Mouse (Mus musculus) frontal cortex, postnatal 36 days (tissue): ENCODE data around the gene Senp8.
"Not testable (repeated sequence)": the region's sequence is repeated elsewhere in the genome, so short reads cannot be mapped to it uniquely, and the experiment has no call there.

Source experiments
- DNase-seq, 2 experiments: peaks; one replicate each; pipeline ENCODE4 v3.0.0; 2022; ENCODE audit warnings: low spot score in 2 of 2

Senp8 gene

DNA sequence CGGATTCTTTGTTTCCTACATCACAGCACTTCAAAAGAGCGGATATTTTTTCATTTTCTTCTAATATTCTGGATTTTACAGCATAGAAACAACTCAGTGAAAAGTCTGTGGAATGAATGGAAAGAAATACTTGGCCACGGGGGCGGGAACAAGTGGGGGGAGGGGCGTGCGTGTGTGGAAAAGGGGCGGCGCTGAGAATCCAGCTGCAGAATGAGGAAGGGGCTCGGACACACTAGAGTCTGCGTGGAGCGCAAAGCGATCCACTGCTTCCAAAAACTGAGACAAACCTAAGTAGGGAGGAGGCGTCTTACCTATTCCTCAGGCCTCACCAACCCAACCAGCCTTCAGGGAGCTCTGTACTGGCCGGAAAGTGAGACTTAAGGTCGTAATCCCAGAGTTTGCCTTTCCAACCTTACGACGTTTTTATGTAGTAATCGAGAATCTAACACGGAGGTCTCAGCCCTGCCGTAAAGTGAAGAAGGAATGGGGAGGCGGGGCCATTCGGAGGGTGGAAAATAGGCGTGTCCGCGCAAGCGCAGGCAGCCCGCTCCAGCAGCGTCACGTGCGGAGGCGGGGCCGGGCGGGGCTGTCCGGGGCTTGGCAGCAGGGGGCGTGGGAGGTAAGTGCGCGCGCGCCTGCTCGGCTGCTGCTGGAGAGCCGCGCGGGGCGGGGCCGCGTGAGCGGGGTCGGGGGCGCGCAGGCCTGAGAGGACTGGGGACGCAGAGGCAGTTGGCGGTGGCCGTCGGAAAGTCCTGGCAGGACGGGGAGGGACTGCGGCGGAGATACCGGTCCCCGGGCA, at the start of gene Senp8, which contains the start of gene Myo9a:
TSS of gene Senp8 (minus strand) at position 444 of the 799 bp plus-strand sequence.
TSS of gene Myo9a (plus strand) at position 630 of the 799 bp plus-strand sequence.
- DNase-seq: peak; percentile 99 to 100

DNA sequence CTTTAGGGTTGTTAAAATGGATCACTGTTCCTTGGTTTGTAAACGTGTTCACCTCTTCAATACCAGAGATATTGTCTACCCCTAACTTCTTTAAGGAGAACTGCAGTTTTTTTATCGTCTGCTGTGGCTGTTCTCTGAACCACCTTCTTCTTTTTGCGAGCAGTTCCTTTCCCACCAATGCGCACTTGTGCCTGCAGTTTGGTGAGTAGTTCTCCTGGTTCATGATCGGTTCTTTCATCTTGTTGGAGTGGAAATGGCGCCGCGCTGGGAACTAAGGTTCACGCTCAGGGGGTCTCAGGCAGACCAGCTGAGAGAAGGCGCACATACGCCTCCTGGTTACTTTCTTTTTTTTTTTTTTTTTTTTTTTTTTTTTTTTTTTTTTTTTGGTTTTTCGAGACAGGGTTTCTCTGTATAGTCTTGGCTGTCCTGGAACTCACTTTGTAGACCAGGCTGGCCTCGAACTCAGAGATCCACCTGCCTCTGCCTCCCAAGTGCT, 16.5 kb upstream of the Senp8 start:
- DNase-seq: not testable (repeated sequence)

DNA sequence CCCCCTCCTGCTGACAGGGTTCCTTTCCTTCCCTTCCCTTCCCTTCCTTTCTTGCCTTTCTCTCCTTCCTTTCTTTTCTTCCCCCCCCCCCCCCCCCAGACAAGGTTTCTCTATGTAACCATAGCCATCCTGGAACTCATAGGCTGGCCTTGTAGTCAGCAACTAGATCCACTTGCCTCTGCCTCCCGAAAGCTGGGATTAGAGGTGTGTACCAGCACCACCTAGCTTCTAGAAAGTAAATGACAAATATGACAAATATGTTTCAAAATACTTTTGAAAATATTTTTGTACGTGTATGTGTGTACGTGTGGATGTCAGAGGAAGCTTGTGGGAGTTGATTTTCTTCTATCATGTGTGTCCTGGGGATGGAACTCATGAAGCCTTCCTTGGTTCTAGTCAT, 10.0 kb upstream of the Senp8 start:
- DNase-seq: no peak

DNA sequence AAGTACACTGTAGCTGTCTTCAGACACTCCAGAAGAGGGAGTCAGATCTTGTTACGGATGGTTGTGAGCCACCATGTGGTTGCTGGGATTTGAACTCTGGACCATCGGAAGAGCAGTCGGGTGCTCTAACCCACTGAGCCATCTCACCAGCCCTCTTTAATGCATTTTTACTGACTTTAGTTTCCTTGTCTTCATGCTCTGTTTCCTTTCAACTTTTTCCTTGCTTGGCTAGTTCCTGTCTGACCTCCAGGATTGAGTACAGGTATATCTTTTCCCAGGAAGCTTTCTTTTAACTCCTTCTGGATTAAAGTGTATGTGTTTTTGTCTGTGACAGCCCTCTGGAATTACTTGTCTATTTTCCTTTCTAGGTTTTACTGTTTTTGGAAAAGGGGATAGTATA, 6.5 kb upstream of the Senp8 start:
- not testable (repeated sequence) for DNase-seq

DNA sequence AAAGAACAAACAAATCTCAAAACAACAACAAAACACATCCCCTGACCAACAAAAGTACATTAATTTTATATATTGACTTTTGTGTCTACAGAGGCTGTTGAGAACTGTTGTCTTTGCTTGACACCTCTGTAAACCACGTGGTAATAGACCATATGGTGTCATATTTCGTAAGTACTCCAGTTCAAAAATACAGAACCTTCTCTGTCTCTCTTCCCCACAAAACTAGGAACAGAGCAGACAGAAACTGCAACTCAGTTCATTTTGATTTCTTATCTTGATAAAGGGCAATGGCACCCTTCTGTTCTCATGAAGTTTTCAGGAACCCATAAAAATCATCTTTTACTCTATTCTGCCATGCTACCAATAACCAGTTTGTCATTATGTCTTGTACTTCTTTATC, 4.7 kb upstream of the Senp8 start:
- DNase-seq: no peak

DNA sequence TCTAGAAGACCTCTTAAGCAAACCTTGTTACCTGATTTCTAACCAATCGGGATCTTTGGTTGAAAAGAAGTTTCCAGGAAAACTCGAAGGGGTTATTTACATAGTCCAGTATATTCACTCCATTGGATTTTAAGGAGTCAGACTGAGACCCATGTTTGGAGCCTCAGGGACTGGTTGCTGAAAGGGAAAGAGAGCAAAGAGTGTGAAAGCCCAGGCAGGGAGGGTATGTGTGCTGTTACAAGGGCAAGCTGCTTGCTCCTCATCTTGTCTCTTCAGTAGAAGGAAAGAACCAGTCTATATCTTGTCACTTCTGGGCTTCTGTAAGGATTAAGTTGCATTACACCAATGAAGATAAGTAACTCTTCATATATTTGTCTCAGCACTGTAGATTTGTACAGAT, 1.5 kb upstream of the Senp8 start:
- peak in 1 of 2 experiments; percentile 14 for DNase-seq

DNA sequence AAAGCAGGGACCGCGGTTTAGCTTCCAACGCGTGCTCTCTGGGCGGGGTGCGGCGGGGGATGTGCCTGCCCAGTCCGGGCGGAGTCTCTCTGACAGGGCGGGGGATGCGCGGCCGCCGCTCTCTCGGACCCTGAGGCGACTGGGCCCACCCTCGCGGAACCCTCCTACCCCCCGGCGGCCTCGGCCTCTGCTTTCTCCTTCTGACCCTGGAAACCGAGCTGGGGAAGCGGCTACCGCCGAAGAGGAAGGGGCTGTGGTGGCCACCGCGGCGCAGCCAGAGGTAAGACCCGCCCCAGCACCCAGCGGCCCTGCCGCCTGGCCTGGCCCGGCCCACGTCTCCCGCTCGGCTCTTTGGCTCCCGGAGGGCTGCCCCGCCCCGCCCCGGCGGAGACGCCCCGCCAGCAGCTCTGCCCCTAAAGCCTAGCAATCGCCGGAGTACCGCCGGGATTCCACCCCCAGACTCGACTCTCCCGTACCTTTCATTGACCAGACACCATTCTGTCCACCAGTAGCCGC, 614 bp upstream of the Senp8 start:
- peak in 1 of 2 experiments; percentile 71 for DNase-seq

DNA sequence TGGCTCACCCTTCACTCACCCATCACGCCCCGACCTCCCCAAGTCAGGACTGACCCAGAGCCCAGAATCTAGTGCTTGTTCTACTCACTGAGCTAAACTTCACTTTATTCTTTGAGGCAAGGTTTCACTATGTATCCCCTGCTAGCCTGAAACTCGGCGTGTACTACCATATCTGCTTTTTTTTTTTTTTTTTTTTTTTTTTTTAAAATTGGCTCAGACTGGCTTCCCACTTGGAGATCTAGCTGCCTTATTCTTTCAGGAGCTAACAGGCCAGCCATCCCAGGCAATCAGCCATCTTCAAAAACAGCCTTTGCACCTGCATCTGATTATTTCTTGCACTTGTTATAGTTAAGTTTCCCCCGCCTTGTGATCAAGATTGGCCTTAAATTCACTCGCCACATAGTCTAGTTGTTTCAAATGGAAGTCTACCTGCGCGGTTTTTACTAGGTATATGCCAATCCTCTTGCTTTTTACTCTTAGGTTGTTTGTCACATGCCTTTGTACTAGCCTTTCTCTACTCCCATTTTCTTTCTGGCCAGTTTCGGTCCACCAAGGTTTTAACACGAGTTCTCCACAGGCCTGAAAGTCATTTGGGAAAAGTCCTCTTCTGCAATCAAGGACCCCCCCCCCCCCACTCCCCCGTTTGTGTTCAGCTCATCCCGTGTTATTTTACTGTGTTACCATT, 787 bp downstream of the Senp8 start:
- DNase-seq: no peak

DNA sequence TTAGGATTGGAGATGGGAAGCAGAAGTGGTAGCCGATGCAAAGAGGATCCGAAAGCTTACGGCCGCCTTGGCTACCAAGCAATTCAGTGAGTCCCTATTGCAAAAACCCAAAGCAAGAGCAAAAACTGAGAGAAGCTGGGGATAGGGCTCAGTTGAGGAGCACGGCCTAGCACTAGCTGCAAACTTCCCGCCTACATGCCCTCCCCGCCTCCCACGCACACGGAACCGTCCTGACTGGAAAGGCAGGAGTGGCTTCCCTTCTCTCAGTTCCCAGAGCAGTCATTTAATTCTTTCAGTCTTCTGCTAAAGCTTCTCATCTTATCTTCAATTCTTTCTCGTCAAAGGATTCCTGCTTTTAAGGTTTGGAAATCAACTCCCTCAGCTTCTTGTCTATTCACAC, 1.5 kb downstream of the Senp8 start:
- peak; percentile 17 to 39 for DNase-seq

DNA sequence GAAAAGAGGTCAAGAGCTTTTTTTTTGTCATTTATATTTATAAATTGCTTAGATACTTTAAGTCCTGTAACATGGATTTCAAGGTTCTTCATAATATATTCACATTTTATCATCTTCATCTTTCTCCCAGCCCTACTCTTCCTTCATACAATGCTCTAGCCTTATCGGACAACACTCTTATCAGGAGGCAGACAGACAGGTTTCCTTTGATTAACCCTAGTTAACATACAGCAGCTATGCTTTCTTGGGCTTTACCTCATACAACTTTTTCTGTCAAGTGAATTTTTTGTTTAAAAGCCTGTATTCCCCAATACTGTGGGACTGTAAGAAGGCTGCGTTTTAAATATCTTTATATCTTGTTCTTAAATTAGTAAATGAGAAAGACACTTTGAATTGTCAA, 2.1 kb downstream of the Senp8 start:
- DNase-seq: no peak

DNA sequence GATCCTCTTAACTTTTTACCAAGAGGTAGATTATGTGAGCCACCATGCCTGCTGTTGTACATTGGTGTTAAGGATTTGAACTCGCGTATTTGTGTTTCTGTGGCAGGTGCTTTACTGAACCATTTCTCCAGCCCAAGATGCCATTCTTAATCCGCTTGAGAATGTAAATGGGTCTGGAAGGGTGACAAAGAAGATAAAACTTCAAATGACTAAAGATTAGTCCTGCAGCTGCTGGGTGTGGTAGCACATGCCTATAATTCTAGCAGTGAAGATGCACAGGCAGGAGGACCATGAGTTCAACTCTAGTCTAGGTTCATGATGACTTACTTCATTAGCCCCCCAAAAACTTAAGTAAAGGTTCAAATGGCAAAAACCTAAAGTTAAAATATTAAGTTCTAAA, 6.6 kb downstream of the Senp8 start:
- DNase-seq: no peak

DNA sequence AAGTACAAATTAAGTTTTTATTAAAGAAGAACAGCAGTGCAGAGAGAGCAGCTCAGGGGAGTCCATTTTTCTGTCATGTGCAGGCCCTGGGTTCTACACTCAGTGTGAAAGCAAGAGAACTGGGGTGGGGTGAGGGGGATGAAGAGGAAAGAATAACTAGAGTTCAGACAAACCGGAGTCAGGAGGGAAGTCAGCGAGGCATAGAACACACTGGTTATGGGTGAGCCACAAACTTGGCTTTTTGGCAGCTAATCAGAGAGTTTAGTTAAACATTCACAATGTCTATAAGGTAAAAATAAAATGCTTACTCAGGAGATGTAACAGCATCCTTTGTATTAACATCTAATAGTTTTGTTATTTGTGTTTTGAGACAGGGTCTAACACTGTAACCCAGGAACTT, 9.9 kb downstream of the Senp8 start:
- no peak for DNase-seq

DNA sequence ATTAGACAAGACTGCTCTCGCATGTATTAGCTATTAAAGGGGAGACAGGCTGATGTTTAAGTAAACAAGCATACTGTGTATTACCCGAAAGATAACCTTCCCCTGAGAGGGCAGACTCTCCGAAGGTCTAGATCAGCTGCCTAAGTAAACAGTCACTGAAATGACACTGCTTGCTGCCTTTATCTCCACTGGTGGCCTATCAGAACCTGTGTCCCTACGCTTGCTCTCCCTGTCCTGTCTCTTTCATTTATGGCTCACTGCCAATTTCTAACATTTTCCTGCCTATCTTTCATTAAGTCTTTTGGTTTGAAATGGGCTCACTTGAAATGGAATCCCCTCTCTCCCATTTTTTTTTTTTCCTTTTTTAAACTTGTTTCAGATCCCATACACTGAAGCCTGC, 15.1 kb downstream of the Senp8 start:
- no peak for DNase-seq

DNA sequence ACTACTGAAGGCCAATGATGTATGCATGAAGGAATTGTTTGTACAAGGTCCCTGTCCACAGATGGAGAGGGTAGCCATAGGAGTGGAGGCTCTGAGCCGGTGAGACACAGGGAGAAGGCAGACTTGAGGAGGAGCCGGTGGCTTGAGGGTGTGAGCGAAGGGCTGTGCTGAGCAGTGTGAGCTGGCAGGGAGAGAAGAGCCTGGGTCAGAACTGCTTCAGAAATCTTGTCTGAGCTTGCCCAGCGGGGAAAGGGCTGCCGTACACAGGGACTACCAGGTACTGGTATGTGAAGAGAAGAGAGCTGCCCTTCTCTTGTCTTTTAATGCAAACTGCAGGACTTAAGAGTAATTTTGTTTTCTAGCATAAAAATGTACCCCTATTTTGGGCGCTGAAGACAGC, 17.4 kb downstream of the Senp8 start:
- DNase-seq: no peak

DNA sequence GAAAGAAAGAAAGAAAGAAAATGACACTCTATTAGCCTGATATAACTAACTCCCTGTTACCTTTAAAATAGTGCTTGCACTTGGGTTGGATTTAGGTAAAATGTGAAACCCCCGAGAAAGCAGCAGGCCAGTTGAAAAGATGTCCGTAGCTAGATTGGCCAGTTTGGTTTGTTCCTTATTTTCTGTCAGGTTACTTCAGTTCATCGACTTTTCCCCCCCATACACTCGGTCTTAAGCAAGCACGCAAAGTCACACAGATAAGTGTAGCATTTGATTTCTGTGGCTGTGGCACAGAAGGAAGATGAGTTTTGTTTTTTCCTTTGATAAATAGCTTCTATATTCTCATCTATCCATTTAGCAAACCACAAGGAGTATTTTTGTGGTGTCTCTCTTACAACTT, 19.4 kb downstream of the Senp8 start:
- DNase-seq: no peak

DNA sequence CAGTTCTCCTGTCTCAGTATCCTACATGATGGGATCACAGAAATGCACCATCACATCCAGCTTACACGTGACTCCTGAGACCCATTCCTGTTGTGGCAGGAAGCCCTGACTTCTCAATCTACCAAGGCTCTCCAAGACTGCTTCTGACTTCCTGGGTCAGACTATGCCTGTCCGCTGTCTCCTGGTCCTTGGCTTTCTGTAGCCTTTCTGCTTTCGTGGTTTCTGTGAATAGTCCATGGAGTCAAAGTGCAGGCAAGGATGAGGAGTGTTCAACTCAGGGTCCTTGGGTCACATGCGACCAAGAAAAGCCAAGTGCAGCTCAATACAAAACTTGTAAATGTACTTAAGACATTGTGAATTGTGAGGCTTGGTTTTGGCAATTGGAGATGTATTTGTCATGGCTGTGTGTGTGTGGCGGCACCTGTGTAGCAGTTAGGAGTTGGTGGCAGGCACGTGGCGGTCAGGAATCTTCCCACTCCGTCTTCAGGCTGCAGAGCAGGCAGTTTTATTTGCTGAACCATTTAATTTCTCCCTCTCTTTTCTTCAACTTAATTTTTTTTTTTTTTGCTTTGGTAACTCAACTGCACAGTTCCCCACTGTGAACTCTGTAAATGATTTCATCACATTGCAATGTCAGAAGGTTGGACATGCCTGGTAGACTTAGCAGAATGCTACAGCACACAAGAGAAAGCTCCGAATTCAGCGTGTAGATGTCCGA, 22.8 kb downstream of the Senp8 start:
- no peak for DNase-seq

DNA sequence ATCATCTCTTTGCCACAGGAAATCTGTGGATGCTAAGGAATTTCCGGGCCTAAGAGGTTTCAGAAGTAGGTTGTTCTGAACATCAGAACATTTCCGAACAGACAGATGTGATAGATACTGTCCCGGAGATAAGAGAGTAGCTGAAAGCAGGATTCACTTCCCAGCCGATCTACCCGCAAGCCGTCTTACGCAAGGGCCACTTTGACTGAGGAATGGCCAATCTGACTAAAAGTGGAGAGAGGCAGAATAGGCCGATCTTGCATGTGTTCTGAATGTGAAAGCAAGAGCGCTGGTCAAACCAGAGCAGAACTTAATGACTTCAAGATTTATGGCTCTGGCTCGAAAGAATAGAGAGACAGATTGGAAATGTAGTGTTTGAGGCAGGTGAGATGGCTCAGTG, 25.0 kb downstream of the Senp8 start:
- no peak for DNase-seq

DNA sequence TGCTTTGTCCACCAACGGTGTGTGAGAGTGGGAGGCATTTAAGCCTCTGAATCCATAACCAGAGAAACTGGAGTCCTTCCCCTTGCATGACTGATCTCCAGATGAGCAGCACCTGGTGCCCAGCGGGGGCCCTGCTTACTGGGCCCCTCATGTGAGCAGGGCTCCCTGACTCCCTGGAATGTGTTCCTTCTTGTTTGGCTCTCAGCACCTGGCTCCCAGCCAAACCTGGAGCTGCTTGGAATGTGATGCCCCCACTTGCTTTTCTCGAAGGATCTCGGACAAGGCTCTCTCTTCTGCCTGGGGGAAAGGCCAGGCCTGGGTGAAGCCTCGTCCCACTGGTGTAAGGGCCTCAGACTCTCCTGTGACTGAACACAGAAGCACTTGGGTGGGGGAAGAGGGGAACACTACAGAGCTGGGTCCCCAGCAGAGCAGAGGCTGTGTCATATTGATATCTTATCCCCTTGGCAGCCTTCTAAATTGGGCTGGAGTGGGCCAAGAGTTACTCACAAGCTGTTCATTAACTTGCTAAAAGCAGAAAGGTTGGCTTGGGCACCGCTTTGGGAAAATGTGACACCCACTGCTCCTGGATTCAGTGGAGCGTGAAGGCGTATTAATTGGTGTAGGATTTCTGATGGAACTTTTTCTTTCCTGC, 26.6 kb downstream of the Senp8 start:
- DNase-seq: peak; percentile 30 to 48

DNA sequence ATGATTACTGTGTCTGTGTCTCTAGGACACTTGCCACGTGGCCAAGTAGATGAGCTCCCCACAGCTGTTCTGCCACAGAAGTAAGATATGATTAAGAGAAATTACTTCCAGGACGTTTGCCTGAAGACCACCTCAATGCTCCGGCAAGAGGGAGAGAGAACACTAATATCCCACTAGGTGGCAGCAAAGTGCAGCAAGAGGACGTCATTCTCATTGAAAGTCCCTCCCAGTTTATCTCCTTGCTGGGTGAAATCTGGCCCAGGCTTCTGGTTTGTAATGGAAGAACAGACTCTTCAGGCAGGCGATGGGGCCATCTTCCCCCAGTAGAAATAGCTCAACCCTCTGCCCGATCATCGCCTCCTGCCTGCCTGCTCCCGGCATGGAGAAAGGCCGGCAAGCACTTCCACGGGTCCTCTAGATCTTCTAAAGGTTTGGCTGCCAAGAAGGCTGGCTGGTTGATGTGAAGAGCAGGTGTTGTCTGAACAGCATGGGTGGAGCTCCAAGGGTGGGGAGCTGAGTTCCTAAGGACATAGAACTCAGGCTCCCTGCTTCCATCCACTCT, 27.3 kb downstream of the Senp8 start:
- peak; percentile 65 to 85 for DNase-seq

DNA sequence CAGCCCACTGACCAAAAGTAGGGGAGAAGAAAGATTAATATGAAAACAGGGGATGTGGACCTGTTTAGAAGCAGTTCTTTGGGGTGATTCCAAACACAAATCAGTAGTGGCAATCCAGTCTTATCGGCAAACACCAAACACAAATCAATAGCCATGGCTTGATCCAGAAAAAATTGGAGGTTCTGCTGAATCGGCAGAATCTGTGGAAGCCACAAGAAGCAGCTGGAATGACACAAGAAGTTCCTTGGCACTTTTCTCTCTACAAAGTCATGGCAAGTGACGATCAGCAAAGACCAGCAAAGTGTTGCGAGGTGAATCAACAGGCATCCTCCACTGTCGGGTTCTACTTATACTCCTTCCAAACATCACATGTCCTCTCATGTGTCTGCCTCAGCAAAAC, 29.4 kb downstream of the Senp8 start:
- DNase-seq: no peak

DNA sequence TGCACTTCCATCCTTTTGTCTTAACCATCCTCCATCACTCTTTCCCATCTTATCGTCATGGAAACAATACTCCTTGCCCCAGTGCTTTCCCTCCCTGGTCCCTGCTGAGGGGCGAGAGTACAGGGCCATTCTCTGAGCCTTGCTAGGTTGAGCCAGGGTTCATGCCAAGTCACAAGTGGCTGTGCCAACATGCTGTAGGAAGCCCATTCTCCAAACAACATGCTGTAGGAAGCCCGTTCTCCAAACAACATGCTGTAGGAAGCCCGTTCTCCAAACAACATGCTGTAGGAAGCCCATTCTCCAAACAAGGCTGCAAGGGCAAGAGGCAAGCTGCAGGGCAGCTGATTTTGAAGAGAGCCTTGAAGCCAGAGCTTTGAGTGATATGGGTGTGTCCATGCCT, 32.3 kb downstream of the Senp8 start:
- DNase-seq: no peak
